Mouse (Mus musculus) adipocyte (in vitro differentiated cells): Measurements from ENCODE around the gene Ankrd36.
A peak's percentile ranks its signal among the peaks of the same experiment; 100 is the strongest.
"Not testable (repeated sequence)": the region's sequence is repeated elsewhere in the genome, so short reads cannot be mapped to it uniquely, and the experiment has no call there.

Source experiments
- DNase-seq: peaks from one replicate; pipeline ENCODE4 v3.0.0-alpha.2; 2016; ENCODE audit warnings: low spot score

The Ankrd36 gene

GRCm38 (mm10) chr11:5546693-5547092, 22.8 kb upstream of the Ankrd36 start:
- no peak for DNase-seq

- DNase-seq, result no peak
Measured at GRCm38 (mm10) chr11:5551430-5551829, 18.1 kb upstream of the Ankrd36 start.

- no peak for DNase-seq
Measured at GRCm38 (mm10) chr11:5551931-5552330, 17.6 kb upstream of the Ankrd36 start.

GRCm38 (mm10) chr11:5560273-5560672, 9.2 kb upstream of the Ankrd36 start:
- no peak for DNase-seq

GRCm38 (mm10) chr11:5562625-5563268, 6.7 kb upstream of the Ankrd36 start:
- no peak for DNase-seq

- DNase-seq, result no peak
Measured at GRCm38 (mm10) chr11:5563898-5564297, 5.6 kb upstream of the Ankrd36 start.

- no peak for DNase-seq
Measured at GRCm38 (mm10) chr11:5565596-5565995, 3.9 kb upstream of the Ankrd36 start.

- no peak for DNase-seq
Measured at GRCm38 (mm10) chr11:5566506-5566905, 3.0 kb upstream of the Ankrd36 start.

GRCm38 (mm10) chr11:5567654-5568053, 1.8 kb upstream of the Ankrd36 start:
- no peak for DNase-seq

GRCm38 (mm10) chr11:5568082-5568481, 1.4 kb upstream of the Ankrd36 start:
- no peak for DNase-seq

GRCm38 (mm10) chr11:5571856-5572255, 2.4 kb downstream of the Ankrd36 start:
- no peak for DNase-seq

GRCm38 (mm10) chr11:5573821-5574220, 4.3 kb downstream of the Ankrd36 start:
- DNase-seq, result no peak

GRCm38 (mm10) chr11:5575046-5575445, 5.6 kb downstream of the Ankrd36 start:
- no peak for DNase-seq

GRCm38 (mm10) chr11:5592336-5592735, 22.9 kb downstream of the Ankrd36 start:
- DNase-seq, result peak; percentile 92

- DNase-seq, result no peak
Measured at GRCm38 (mm10) chr11:5595381-5595791, 25.9 kb downstream of the Ankrd36 start.

GRCm38 (mm10) chr11:5595792-5596191, 26.3 kb downstream of the Ankrd36 start:
- no peak for DNase-seq

GRCm38 (mm10) chr11:5596756-5597155, 27.3 kb downstream of the Ankrd36 start:
- peak; percentile 80 for DNase-seq

- DNase-seq, result no peak
Measured at GRCm38 (mm10) chr11:5605421-5605820, 35.9 kb downstream of the Ankrd36 start.

- not testable (repeated sequence) for DNase-seq
Measured at GRCm38 (mm10) chr11:5611918-5612317, 42.4 kb downstream of the Ankrd36 start.

- DNase-seq, result no peak
Measured at GRCm38 (mm10) chr11:5614453-5614852, 45.0 kb downstream of the Ankrd36 start.

- no peak for DNase-seq
Measured at GRCm38 (mm10) chr11:5625101-5625500, 55.6 kb downstream of the Ankrd36 start.

GRCm38 (mm10) chr11:5629033-5629432, 59.5 kb downstream of the Ankrd36 start:
- peak; percentile 10 for DNase-seq

- DNase-seq, result no peak
Measured at GRCm38 (mm10) chr11:5643085-5643484, 73.6 kb downstream of the Ankrd36 start.

GRCm38 (mm10) chr11:5650321-5650720, 80.8 kb downstream of the Ankrd36 start:
- DNase-seq, result no peak
